Mouse (Mus musculus): Measurements from ENCODE around the gene Tor1a.

- no peak for TF ChIP-seq POLR2A (IDR thresholded peaks at IDR 0.05; ENCODE audit: borderline replicate concordance, insufficient read depth, low read length)
- TF ChIP-seq CTCF (IDR thresholded peaks at IDR 0.05; ENCODE audit: borderline replicate concordance, insufficient read depth, low read depth, low read length) = no peak
Observed at GRCm38 (mm10) chr2:30937731-30938130, 30.0 kb downstream of the Tor1a start.
